Mouse (Mus musculus): ENCODE measurements around the gene Sox6. TPM values are rescaled to one million over a fixed set of nuclear protein-coding genes. Genes with fewer than 3 reads are reported as not detected.

Sox6 gene
- polyA plus RNA-seq, 1 experiment from 2014 or later = 149 TPM

DNA sequence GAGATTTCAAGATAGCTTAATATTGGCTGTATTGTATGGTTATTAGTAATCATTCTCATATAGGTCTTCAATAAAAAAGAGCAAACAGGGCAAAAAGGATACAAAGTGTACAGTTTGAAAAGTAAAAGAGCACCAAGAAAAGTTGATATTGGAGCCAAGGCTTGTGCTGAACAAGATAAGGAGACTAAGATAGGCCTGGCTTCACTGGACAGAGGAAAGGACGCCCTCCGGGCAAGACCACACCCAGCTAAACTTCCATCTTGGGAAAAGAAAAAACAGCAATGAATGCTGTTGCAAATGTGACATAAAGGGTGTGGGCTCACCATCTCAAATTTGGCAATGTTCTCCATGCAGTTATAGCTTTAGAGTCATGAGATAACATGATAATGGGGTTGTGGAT is 165.7 kb downstream of the Sox6 start:
- Histone ChIP-seq H3K27ac (no peak overlapping the region), H3K27me3 (no peaks in the 10 kb centered on the region), H3K4me2 (no peak overlapping the region), H3K4me1 (peaks cover 14% of the 10 kb centered on the region), H3K36me3 (ENCODE audit: poor library complexity, severe bottlenecking) (no peaks in the 10 kb centered on the region), H3K9me3 (replicated peaks) (no peaks in the 10 kb centered on the region), H3K4me3 (no peak overlapping the region), H3K9ac (no peak overlapping the region)
- 83% methylated on average over 2 of the region's 2 CpGs for WGBS
- ATAC-seq = no peak

GRCm38 (mm10) chr7:115868504-115868903 is 170.1 kb downstream of the Sox6 start:
- Histone ChIP-seq H3K36me3 (ENCODE audit: poor library complexity, severe bottlenecking) (no peaks in the 10 kb centered on the region), H3K4me1 (peaks cover 48% of the 10 kb centered on the region), H3K27ac (peak overlapping the region; percentile 67), H3K4me2 (peak overlapping the region; percentile 48; the same call in 1 of the 2 replicates), H3K9ac (no peak overlapping the region), H3K4me3 (no peak overlapping the region), H3K27me3 (no peaks in the 10 kb centered on the region), H3K9me3 (replicated peaks) (no peaks in the 10 kb centered on the region)
- 46% methylated on average over 2 of the region's 2 CpGs for WGBS
- no peak for ATAC-seq

- Histone ChIP-seq H3K9me3 (replicated peaks) (no peaks in the 10 kb centered on the region), H3K27me3 (no peaks in the 10 kb centered on the region), H3K36me3 (ENCODE audit: poor library complexity, severe bottlenecking) (no peaks in the 10 kb centered on the region), H3K27ac (peak overlapping the region; percentile 85), H3K9ac (no peak overlapping the region), H3K4me1 (peaks cover 48% of the 10 kb centered on the region), H3K4me2 (peak overlapping the region; percentile 48), H3K4me3 (no peak overlapping the region)
- WGBS = 5% methylated on average over 10 of the region's 10 CpGs
- ATAC-seq = no peak
Observed at GRCm38 (mm10) chr7:115867518-115868270, 170.9 kb downstream of the Sox6 start.

DNA sequence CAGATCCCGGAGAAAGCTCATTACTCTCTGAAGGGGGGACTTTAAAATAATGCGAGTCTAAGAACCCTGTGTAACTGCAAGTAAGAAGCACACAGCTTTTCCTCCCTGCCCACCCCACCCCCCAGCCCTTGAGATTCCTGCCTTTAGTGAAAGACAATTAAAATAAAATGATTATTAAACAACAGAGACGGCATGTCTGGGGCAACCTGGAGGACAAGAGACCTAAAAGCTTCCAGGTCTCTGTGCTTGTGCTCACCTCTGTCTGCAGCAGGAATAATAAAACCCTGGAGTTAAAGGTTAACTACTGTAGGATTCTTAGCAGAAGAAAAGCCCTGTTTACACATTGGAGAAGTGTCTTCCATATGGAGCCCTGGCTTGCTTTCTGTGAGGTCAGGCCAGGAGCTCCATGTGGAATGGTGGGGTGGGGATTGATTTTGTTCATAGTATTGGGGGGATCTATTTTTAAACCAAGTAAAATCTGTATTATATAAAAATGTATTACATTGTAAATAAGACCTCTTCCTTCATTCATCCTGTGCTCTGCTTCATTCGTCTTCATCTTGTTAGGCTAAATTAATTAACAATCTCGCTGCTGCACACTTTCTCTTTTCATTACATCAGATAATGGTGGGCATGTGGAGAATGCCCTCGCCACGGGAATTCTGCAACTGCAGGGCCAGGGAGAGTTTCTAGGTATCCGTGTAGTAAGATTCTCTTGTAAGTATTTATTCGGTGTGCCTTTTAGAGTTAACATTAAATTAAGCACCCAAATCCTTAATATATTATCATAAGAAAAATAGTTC is 171.7 kb downstream of the Sox6 start:
- H3K4me3 ChIP-seq = no peak overlapping the region
- peak overlapping the region; percentile 85 for H3K27ac ChIP-seq
- H3K9me3 ChIP-seq (replicated peaks) = no peaks in the 10 kb centered on the region
- 2% methylated on average over 9 of the region's 9 CpGs for WGBS
- H3K4me1 ChIP-seq = peaks cover 48% of the 10 kb centered on the region
- H3K27me3 ChIP-seq = no peaks in the 10 kb centered on the region
- H3K9ac ChIP-seq = no peak overlapping the region
- H3K4me2 ChIP-seq = peak overlapping the region; percentile 48
- H3K36me3 ChIP-seq (ENCODE audit: poor library complexity, severe bottlenecking) = no peaks in the 10 kb centered on the region
- ATAC-seq = peak; percentile 11

GRCm38 (mm10) chr7:115865979-115866697 is 172.5 kb downstream of the Sox6 start:
- 2% methylated on average over 9 of the region's 9 CpGs for WGBS
- Histone ChIP-seq H3K27me3 (no peaks in the 10 kb centered on the region), H3K4me2 (peak overlapping the region; percentile 48), H3K4me1 (peaks cover 48% of the 10 kb centered on the region), H3K36me3 (ENCODE audit: poor library complexity, severe bottlenecking) (no peaks in the 10 kb centered on the region), H3K9me3 (replicated peaks) (no peaks in the 10 kb centered on the region), H3K4me3 (no peak overlapping the region), H3K9ac (no peak overlapping the region), H3K27ac (peak overlapping the region; percentile 85)
- ATAC-seq = peak; percentile 87

DNA sequence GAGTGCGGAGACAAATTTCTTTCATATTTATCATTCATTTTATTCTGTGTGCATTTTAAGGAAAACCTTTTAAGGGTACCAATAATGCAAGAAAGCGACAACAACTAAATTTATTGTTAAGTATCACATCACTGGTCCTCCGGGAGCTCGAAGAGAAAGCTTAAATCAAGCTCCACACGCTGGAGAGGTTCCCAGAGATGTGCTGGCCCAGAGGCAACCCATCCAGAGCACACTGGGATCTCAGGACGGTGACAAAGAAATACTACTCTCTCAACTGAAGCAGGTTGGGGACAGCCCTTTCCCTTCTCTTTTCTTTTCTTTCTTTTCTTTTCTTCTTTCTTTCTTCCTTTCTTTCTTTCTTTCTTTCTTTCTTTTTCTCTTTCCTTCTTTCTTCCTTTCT is 173.4 kb downstream of the Sox6 start:
- H3K9me3 ChIP-seq (replicated peaks) = no peaks in the 10 kb centered on the region
- H3K4me2 ChIP-seq = peak overlapping the region; percentile 22; the same call in 1 of the 2 replicates
- ATAC-seq = no peak
- 20% methylated on average over 6 of the region's 6 CpGs for WGBS
- H3K4me3 ChIP-seq = no peak overlapping the region
- peaks cover 49% of the 10 kb centered on the region for H3K4me1 ChIP-seq
- H3K27ac ChIP-seq = peak overlapping the region; percentile 85
- H3K36me3 ChIP-seq (ENCODE audit: poor library complexity, severe bottlenecking) = no peaks in the 10 kb centered on the region
- no peaks in the 10 kb centered on the region for H3K27me3 ChIP-seq
- no peak overlapping the region for H3K9ac ChIP-seq

DNA sequence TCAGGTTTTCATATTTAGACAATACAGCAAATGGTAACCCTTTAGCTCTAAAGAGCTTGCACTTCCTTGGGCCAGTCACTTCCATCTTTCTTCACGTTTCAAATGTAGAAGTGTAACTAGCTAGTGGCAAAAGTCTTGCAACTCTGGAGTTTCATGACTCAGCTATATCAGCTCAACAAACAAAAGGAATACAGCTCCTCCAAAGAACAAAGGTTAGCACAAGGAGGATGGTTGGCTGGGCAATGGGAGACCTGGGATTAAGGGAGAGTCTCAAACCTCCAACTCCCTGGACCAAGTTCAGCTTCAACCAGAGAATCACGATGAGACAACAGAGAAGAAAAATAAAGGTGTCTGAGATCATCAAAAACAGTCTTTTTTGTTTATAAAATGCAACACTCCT is 174.2 kb downstream of the Sox6 start:
- Histone ChIP-seq H3K9me3 (replicated peaks) (no peaks in the 10 kb centered on the region), H3K4me1 (peaks cover 52% of the 10 kb centered on the region), H3K4me2 (no peak overlapping the region), H3K4me3 (no peak overlapping the region), H3K27me3 (no peaks in the 10 kb centered on the region), H3K9ac (no peak overlapping the region), H3K27ac (0 out of 2 replicates have a peak overlapping the region, but pooled peaks have one; percentile 85), H3K36me3 (ENCODE audit: poor library complexity, severe bottlenecking) (no peaks in the 10 kb centered on the region)
- ATAC-seq = no peak
- whole genome bisulfite sequencing = 15% methylated on average over 2 of the region's 2 CpGs

- no peaks in the 10 kb centered on the region for H3K27me3 ChIP-seq
- H3K4me1 ChIP-seq = peaks cover 9% of the 10 kb centered on the region
- no peaks in the 10 kb centered on the region for H3K9me3 ChIP-seq (replicated peaks)
- H3K4me2 ChIP-seq = no peak overlapping the region
- 83% methylated on average over 9 of the region's 9 CpGs for WGBS
- no peaks in the 10 kb centered on the region for H3K36me3 ChIP-seq (ENCODE audit: poor library complexity, severe bottlenecking)
- no peak overlapping the region for H3K9ac ChIP-seq
- H3K4me3 ChIP-seq = no peak overlapping the region
- no peak overlapping the region for H3K27ac ChIP-seq
- ATAC-seq = no peak
Observed at GRCm38 (mm10) chr7:115859691-115860401, 178.8 kb downstream of the Sox6 start.

DNA sequence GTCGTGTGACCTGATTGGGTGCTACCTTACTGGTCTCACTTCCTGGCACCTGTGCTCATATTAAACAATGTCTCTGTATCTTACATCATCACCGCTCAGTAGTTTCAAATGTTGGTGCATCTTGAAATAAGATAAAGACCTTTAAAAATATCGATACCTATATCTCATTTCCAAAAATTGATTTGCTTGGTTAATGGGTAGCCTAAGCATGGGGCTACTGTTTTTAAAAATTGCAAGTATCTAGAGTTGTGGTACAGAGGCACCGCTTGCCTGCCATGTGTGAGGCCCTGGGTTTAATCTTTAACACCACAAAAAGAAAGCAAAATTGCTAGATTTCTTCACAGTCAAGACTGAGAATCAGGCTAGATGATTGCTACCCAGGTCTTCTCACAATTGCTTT is 187.5 kb downstream of the Sox6 start:
- WGBS = 95% methylated on average over 4 of the region's 4 CpGs
- Histone ChIP-seq H3K9me3 (replicated peaks) (no peaks in the 10 kb centered on the region), H3K27me3 (no peaks in the 10 kb centered on the region), H3K9ac (no peak overlapping the region), H3K4me1 (peaks cover 5% of the 10 kb centered on the region; the same call in 1 of the 2 replicates), H3K36me3 (ENCODE audit: poor library complexity, severe bottlenecking) (no peaks in the 10 kb centered on the region), H3K4me2 (no peak overlapping the region), H3K27ac (no peak overlapping the region), H3K4me3 (no peak overlapping the region)
- no peak for ATAC-seq

- H3K36me3 ChIP-seq (ENCODE audit: poor library complexity, severe bottlenecking) = no peaks in the 10 kb centered on the region
- H3K27me3 ChIP-seq = no peaks in the 10 kb centered on the region
- H3K4me2 ChIP-seq = no peak overlapping the region
- H3K4me3 ChIP-seq = no peak overlapping the region
- peaks cover 5% of the 10 kb centered on the region; the same call in 1 of the 2 replicates for H3K4me1 ChIP-seq
- H3K9ac ChIP-seq = no peak overlapping the region
- ATAC-seq = no peak
- WGBS = 87% methylated on average over 4 of the region's 4 CpGs
- no peaks in the 10 kb centered on the region for H3K9me3 ChIP-seq (replicated peaks)
- H3K27ac ChIP-seq = no peak overlapping the region
Observed at GRCm38 (mm10) chr7:115845791-115846366, 192.7 kb downstream of the Sox6 start.

DNA sequence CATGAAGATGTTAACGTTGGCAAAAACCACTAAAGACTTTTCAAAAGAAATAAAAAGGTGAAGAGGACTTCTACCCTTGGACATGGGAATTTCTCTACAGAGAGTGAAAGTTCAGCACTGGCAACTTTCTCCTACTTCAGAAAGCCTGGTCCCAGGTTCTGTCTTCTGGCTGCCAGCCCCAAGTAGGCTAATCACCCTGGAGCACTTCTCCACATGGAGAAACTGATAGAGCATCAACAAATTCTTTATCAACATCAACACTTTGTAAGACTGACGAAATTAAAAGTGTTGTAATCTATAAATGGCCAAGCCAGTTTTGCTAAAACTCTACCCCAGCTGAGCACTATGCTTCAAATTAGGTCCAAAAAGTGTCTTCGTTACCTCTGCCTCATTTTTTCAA is 193.7 kb downstream of the Sox6 start:
- H3K27me3 ChIP-seq = no peaks in the 10 kb centered on the region
- ATAC-seq = no peak
- H3K4me2 ChIP-seq = no peak overlapping the region
- H3K9ac ChIP-seq = no peak overlapping the region
- H3K9me3 ChIP-seq (replicated peaks) = no peaks in the 10 kb centered on the region
- 90% methylated on average over 3 of the region's 3 CpGs for WGBS
- H3K27ac ChIP-seq = no peak overlapping the region
- H3K4me1 ChIP-seq = peaks cover 5% of the 10 kb centered on the region; the same call in 1 of the 2 replicates
- no peak overlapping the region for H3K4me3 ChIP-seq
- no peaks in the 10 kb centered on the region for H3K36me3 ChIP-seq (ENCODE audit: poor library complexity, severe bottlenecking)
